Mouse (Mus musculus) hematopoietic stem cell, adult 5-6 weeks (primary cell): ENCODE results near the gene Katnb1. TPM values are rescaled to one million over a fixed set of nuclear protein-coding genes. Genes with fewer than 3 reads are reported as not detected.
A peak's percentile ranks its signal among the peaks of the same experiment; 100 is the strongest.

ENCODE experiments used
- ATAC-seq, 2 experiments: fragments of 125-278 bp in 1 of 2; replicated peaks in 1 of 2; 2 replicates each; pipeline ENCODE4 v1.8.0; 2016 to 2017; ENCODE audit warnings: inconsistent platforms in 2 of 2, mild to moderate bottlenecking in 2 of 2, moderate number of reproducible peaks in 2 of 2, low read depth in 1 of 2, moderate TSS enrichment in 1 of 2; ENCODE audit not compliant: low FRiP score in 2 of 2, poor library complexity in 2 of 2, severe bottlenecking in 2 of 2, insufficient read depth in 1 of 2, low TSS enrichment in 1 of 2
- total RNA-seq: library from RNA; stranded (forward); fragments of 172-1452, 232-1000 nt; gene quantifications from 2 replicates; pipeline ENCODE4 v1.2.3, GENCODE M21; 2017

The Katnb1 gene
- 15.4 and 32.0 TPM in 2 replicates for total RNA-seq

DNA sequence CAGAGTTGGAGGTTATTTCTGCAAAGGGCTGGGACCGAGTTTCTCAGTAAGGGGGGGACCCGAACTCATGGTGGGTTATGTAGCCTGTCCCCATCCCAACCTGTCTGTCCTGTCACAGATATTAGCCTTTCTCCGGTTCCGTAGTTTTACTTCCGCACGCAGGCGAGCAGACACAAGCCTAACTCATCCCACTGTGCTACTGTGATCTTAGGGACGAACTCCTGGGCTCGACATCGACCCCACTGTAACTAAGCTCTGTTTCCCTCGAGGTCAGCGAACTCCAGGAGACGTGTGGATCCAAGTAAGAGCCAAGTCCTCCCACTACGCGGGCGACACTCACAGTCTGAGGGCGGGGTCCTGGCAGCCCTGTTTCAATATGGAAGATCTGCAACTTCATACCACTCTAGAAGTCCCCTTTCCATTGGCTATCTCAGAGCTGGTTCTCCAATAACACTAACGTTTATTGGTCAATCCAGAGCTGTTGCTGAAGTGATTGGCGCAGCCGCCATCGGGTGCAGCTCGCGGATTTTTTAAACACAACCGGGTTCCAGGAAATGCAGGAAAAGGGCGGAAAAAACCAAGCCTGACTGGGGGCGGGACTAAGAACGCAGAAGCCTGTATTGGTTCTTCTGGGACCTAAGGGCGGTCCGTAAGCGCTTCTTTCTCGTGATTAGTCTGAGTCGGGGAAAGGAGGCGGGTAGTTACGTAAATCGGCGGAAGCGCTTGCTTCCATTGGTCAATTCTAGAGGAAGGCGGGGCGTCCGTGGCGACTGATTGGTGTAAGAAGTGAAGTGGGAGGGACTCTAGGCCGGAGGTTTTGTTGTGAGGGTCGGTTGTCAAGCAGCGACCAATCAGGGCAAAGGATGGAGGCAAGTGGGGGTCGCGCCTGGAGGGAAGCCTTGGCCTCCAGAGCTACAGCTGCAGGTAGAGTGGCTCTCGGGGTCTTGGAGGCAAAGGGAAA, at the start of gene Katnb1:
Katnb1 (plus strand) TSS at position 806 of the 961 bp plus-strand sequence.
- peak; percentile 90 to 93 for ATAC-seq

DNA sequence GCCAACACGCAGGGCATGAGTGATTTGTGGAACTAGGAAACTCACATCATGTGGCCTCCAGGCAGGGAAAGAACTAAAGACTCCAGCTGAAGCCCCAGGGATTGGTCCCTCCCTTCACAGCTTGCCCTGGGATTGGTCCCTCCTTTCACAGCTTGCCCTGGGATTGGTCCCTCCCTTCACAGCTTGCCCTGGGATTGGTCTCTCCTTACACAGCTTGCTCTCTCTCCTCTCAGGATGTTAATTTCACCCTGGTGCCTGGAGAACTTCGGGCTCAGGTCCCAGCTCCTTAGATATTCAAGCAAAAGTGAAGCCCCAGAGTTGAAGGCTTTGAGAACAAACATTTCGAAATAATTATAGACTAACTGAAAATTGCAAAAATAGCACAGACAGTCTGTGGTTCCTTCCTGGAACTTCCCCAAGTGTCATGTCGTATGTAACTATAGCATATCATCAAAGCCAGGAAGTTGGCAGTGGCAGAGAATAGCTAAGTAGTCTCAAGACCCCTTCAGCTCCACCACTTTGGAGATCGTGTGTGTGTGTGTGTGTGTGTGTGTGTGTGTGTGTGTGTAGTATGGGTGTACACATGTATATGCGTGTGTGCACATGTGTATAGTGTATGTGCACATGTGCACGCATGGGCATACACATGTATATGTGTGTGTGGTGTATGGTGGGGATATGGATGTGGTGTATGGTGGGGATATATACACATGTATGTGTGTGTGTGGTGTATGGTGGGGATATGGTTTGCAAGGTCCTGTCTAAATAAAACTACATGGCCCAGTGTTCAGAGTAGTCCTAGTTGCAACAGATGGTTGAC, 43.7 kb upstream of the Katnb1 start:
- ATAC-seq: peak; percentile 77 to 89

DNA sequence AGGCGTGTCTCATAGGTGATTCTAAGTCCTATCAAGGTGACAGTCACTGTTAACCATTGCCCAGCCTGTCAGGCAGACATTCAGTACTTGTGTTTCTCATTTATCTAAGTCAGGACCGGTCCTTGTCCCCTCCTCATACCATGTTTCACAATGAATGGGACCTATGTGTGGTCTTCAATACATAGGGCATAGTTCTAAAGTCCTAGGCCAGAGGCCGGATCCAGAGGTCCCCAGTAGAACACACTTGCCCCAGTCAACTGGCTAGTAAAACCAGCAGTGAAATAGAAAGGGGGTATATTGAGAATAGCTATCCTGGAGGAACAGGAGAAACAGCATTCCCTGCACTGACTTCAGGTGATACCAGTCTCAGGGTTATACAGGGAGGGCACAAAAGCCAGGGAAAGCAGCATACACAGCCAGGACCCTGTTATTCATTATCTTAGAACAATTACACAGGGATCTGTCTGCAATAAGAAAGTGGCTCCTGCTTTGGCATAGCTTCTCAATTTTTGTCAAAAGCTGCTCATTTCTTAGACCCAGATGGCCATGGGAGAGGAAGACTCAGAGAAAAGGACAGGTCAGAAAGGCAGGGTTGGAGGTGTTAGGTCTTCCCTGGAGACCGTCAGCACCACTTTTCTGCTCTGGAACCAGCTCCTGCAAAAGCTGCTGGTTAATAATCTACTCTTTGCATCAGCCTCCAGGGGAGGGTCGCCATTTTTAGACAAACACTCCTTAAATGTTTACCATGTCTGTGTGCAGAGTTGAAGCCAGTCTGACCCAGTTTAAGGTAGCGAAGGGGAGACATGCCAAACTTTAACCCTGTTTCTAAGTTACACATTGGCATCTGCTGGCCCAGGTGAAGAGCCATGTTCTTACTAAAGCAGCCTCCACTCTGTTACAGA, 38.9 kb upstream of the Katnb1 start:
- no peak for ATAC-seq

DNA sequence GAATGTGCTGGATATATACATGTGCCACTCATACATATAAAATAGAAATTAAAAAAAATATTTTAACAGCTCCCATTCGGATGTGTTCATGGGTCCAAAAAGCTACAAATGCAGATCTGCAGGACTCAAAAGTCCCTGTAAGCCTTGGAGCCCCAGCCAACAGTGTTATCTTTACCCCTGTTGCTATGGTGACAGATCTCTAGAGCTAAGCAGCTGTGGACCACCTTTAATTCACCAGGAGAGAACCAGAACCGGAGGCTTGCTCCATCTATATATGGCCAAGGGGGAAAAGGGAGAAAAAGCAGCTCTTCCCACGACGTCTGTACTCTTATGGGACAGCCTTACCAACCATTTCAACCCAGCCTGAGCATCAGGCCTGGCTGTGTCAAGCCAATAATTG, 36.2 kb upstream of the Katnb1 start:
- no peak for ATAC-seq

DNA sequence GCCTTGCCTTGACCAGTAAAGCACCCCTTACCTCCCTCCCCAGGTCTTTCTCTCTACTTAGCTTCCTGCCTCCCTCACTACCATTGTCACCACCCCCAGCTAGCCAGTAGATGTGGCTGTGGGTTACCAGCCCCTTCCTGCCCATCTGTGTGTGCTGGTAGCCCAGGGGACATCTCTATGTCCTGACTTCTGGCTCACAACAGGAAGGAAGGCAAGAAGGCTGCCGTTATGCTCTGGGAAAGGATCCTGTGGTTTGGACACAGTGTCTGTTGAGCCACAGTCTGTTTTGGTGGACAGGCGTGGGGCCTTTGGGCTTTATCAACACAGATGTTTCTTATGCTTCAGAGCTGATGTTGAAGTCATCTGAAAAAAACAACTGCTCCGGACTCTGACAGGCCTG, 34.0 kb upstream of the Katnb1 start:
- peak; percentile 81 to 87 for ATAC-seq

DNA sequence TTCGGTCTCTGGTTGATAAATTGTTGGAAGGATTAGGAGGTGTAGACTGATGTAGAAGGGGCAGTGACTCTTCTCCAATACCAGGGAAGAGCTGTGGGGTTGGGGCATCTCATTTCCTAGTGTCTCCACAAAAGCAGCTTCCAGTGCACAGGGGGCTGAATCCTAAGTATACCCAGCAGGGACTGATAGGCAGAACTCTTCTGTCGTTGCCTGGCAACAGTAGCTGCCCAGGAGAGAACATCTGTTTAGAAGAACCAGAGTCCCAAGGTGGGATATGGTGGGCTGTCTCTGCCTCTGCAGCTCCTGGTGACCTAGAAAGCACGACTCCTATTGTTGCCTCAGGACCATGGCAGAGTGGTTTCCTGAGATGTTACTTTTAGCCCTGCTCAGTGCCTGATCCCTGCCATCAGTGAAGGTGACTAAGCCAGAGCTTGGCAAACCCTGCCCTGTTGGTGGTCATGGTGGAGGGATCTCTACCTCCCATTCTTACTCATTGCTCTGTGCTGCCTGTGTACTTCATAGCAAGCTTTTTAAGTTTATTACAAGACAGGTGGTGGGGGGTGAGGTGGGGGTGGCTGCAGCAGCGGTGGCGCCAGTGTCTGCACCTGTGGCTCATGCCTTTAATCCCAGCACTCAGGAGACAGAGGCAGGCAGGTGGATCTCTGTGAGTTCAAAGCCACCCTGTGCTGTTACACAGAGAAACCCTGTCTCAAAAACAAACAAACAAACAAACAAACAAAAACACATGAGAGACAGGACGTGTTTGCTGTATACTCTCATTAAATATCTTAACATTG, 32.9 kb upstream of the Katnb1 start:
- no peak for ATAC-seq

DNA sequence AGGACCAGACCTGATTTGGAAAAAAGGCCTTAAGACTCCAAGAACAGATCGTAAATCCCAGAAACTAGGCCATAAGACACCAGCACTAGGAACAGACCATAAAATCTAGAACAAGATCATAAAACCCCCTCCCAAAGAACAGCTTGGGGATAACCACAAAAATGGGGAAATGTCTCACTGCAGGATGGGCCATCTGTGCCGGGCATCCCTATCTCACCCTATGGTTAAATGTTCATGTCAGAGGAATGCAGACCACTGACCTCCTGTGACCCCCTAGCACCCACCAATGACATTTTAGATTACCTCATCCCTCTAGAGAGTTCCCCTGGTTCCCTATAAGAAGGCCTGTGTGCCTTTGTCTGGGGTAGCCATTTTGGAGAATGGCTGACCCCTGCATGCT, 31.4 kb upstream of the Katnb1 start:
- no peak for ATAC-seq

DNA sequence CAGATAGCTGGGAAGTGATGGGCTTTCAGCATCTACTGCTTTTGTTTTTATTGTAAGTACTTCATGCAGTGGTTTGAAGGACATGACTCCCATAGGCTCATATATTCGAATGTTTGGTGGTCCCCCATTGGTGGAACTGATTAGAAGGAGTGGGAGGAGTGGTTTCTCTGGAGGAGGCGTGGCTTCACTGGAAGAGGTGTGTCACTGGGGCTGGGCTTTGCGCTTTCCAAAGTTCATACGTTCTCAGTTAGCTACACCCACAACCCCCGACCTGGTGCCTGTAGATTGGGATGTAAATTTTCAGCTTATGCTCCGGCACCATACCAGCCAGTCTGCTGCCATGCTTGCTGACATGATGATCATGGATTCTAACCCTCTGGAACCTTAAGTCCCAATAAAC, 26.5 kb upstream of the Katnb1 start:
- no peak for ATAC-seq

DNA sequence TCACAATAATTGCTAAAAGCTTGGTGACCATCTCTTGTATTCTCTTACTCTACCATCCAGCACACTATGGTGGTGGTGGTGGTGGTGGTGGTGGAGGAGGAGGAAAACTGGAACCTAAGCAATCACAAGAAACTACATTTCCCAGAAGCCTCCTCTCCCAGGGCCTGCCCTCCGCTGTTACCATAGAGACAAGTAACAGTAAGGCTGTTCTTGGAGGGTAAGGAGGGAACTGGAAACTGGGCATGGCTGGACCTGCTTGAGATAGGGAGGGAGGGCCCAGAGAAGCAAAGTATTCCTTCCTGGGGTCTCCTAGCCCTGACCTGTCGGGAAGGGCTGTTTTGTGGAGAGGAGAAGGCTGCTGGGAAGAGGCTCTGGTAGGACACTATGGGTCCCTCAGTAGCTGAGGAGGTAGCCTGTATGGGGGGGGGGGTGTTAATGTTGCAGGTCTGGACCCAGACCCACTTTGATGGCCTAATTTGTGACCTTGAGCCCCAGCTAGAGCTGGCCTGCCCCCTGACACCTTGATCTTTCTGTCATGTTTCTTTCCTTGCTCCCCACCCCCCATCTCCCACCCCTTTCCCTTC, 26.0 kb upstream of the Katnb1 start, which contains the start of gene Drc7:
Drc7 (plus strand) TSS at position 177 of the 584 bp plus-strand sequence.
- peak in 1 of 2 experiments; percentile 69; a peak in 2 of 4 replicates for ATAC-seq

DNA sequence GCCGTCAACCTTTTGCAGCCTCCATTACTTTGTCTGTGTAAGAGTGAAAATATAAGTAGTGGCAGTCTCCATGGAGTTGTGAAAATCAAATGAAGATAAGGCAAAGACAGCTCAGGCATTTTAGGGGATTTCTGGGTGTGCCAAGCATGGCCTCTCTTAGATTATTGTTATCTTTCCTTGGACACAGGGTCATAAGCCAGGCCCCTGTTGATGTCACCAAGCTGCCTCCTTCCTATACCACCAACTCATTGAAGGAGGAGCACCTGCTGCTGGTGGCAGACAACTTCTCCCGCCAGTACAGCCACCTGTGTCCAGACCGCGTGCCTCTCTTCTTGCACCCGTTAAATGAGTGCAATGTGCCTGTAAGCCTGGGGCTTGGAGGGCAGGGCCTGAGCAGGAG, 24.6 kb upstream of the Katnb1 start:
- ATAC-seq: no peak

DNA sequence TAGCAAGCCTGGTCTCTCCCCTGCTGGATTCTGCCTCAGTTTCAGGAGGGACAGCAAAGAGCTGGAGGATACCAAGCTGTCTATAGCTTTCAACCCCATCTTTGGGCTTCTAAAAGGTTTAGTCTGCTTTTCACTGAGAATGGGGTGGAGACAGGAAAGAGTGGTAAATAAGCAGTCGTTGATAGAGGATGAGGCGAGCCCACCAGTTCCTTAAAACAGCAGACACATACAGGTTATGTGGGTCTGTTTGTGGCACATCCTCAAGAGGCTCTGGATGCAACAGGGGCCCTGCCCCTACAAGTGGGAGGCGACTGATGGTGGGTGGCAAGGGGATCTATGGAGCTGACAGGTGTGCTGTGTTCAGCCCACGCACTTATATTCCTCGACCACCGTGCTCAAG, 22.3 kb upstream of the Katnb1 start:
- ATAC-seq: peak; percentile 49 to 70

DNA sequence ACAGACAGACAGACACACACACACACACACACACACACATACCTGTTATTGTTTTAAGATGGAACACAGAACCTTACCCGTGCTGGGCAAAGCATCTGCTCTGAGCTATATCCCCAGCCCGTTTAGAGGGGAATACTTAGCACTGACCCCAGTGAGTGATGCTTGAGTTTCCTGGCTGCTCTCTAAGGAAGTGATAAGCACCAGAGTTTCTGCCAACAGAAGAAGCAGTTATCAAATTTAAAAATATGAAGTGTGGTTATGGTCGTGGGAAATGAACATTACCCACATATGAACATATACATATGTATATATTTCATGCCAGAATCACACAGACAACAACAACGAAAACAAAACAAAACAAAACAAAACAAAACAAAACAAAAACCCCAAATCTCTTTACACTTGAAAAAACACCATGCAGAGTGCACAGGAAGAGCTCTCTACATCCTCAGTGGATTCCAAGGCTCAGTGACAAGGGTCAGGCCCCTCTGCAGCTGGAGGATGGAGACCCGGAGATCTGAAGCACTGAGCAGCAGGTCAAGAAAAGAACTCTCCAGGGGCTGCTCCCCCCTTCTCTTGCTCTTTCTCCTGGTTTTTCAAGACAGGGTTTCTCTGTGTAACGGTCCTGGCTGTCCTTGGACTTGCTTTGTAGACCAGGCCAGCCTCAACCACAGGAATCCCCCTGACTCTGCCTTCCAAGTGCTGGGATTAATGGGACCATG, 21.0 kb upstream of the Katnb1 start:
- ATAC-seq: 0 out of 4 replicates have a peak, but pooled peaks of 1 of the 2 experiments have one; percentile 25

DNA sequence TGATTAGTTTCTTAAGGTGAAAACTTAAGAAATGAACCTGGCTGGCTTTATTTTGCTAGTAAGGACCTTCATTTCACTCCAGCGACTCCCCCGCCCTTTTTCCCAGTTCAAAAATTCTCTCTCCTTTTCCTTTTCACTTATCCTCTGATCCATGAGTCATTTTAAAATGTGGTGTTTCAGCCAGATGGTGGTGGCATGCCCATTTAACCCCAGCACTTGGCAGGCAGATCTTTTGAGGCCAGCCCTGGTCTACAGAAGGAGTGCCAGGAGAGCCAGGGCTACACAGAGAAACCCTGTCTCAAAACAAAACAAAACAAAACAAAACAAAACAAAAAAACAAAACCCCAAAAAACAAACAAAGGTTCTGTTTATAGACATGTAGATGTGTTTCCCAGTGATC, 16.5 kb upstream of the Katnb1 start:
- no peak for ATAC-seq

DNA sequence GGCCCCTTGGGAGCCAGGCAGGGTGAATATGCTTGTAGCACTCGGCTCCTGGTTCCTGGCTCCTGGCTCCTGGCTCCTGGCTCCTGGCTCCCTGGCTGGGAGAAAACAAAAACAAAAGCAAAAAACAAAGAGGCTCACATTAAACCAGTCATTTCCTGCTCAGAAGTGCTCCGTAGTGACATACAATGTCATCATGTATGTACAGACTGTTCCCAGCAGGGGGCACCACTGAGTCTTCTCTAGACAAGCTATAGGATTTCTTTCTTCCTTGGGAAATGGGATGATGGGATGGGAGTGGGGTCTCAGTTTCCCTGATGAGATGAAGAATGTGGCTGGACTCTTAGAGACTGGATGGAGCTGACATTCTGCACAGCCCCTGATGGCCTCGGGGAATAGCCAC, 13.4 kb upstream of the Katnb1 start:
- ATAC-seq: peak; percentile 22 to 69; a peak in 2 of 4 replicates

DNA sequence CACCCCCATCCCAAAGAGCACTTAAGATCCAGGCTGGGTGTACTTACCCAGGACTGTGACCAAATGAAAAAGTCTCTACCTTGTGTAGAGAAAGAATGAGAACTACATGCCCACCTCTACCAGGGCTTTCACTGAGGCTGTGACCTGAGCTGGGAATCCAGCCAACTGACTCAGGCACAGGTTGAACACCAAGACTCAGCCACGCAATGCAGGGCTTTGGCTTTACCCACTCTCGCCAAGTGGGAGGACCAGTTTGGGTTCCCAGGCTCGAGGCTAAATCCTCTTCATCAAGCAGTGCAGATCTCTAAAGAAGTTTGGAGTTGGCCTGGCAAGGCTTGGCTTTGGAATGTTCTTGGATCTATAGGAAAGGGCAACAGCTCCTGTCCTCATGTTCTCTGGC, 5.5 kb upstream of the Katnb1 start:
- ATAC-seq: no peak

DNA sequence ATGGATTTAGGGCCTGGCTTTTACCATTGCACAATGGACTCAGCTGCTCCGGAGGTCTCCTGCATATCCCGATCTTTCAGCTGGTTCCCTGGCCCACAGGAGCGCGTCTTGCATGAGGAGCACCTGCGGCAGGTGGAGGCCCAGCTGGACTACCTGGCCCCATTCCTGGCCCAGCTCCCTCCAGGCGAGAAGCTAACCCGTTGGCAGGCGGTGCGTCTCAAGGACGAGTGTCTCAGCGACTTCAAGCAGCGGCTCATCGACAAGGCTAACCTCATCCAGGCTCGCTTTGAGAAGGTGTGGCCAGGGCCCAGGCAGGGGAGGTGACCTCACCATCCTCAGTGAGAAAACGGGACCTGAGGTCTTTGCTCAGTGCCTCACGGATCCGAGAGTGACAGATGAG, 4.8 kb upstream of the Katnb1 start:
- ATAC-seq: no peak
